Mouse (Mus musculus): ENCODE results near the gene Btbd35f30.
"Not testable (repeated sequence)": the region's sequence is repeated elsewhere in the genome, so short reads cannot be mapped to it uniquely, and the experiment has no call there.

The Btbd35f30 gene

GRCm38 (mm10) chrX:32894325-32894724 lies at the start of gene Btbd35f30:
Gene Btbd35f30, plus strand, starts transcription at chrX:32894625.
- DNase-seq: not testable (repeated sequence)

GRCm38 (mm10) chrX:32941468-32941867 lies 47.0 kb downstream of the Btbd35f30 start, which contains the start of gene Gm21789:
Gene Gm21789, plus strand, starts transcription at chrX:32941768.
- not testable (repeated sequence) for DNase-seq

Data from cerebellum, adult 8-10 months (tissue).